Mouse (Mus musculus) heart, postnatal 4 days (tissue): ENCODE data around the gene Erich6b. TPM values are rescaled to one million over a fixed set of nuclear protein-coding genes. Genes with fewer than 3 reads are reported as not detected.

Source experiments
- DNase-seq: peaks from one replicate; pipeline ENCODE4 v3.0.0; 2021
- total RNA-seq, 2 experiments: library from RNA; stranded (reverse); gene quantifications; 2 replicates each; pipeline ENCODE4 v1.2.3; 2021

The Erich6b gene
- total RNA-seq: not detected

GRCm38 (mm10) chr14:75642080-75642479 is at the start of gene Erich6b:
Gene Erich6b (plus strand): TSS chr14:75642259.
- no peak for DNase-seq

DNA sequence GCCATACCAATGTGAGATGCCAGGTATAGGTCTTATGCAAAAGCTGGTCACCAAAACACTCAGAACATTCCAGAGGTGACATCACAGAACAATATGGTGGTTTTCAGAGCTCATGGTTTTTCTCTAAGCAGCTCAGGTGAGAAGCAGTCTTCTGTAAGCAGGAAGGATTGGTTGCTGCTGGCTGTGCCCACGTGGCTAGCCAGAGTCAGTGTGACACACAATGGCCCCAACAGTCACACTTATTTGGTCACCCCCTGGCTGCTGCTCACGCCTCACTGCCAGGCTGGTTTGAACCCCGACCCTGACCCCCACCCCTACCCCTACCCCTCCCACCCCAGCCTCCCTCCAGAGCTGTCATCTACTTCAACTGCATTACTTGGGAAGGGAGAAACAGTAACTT is 49.1 kb upstream of the Erich6b start, which contains the start of gene Spert:
TSS of gene Spert (minus strand) at position 139 of the 400 bp plus-strand sequence.
- no peak for DNase-seq

DNA sequence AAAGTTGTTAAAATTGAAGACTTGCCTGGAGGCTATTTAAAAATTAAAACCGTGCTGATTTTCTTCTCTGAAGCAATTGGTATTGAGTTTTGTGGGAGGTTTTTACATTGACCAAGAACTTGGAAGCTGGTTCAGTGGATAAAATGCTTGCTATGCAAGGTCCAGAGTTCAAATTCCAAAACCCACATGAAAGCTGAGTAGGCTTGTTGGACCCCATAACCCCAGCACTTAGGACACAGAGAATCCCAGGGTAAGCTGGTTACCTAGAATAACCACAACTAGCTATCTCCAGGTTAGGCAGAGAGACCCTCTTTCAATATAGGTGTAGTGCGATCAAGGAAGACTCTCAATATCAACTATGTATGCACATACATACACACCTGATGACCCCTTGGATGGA is 32.9 kb upstream of the Erich6b start:
- no peak for DNase-seq

DNA sequence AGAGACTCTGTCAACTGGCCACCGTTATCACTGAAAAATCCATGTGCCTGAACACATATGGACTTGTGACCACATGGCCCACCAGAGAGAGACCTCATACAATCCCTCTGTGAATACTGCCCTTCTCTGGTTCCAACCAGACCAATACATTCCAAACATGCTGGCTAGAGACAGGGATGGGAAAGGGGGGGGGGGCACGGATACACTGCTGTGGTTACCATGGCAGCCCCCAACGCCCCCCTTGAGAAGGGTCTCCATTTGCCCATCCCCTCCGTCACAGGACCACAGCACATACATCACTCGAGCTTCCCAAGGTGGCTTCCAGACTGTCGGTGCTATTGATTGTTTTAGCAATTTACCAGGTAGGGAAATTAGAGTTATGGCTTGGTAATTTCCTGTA is 25.7 kb upstream of the Erich6b start:
- no peak for DNase-seq

DNA sequence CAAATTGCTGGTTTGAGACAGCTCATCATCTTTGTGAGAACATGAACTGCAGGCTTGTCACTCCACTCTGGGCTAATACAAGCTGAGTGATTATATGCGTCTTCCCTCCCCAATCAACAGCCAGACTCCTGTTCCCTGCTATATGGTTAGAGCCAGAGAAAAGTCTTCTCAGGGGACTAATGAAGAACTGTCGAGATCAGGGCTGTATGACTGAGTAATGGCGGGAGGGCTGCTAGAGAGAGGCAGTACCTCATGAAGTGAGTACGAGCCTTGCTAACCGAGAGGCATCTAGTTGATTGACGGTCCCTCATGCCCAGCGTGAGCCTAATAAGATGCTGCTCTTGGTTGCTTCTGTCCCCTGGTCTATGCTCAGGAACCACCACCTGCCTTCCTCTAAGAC is 19.1 kb upstream of the Erich6b start:
- DNase-seq: no peak

- DNase-seq: no peak
Observed at GRCm38 (mm10) chr14:75628870-75629269, 13.2 kb upstream of the Erich6b start.

DNA sequence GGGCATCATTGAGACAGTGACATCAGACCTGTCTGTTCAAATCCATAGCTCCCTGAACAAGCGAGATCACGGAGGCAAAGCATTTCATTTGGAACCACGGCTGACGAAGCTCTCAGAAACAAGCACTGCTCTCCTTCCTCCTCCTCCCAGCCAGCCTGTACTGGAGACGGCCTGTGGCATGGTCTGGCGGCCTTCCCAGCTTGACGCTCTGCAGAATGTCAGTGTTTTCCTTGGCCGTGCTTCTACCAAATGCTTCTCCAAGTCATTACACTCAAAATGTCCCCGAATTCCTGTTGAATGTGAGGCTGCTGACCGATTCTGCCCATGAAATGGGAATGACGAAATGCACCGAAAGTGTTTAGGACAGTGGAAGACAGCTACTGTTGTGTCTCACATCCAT is 6.7 kb upstream of the Erich6b start:
- peak; percentile 57 for DNase-seq

DNA sequence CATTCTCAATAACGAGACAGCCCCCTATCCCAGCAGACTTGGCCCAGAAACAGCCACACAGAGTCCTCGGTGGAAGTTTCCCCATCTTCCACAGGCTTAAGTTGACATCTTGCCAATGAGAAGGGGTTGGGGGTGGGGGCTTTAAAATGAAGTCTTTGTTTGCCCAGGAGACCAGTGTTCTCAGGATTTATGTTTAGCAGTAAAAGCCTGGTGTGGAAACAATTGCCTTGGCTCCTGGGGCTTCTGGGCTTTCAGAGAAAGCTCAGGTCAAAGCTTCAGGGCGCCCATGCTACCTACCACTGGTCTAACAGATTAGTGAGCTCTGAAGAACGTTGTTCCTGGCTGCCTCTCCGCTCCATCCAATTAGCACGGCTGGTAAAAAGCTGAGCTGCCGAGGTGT is 6.0 kb upstream of the Erich6b start:
- no peak for DNase-seq

- no peak for DNase-seq
Observed at GRCm38 (mm10) chr14:75637641-75638040, 4.4 kb upstream of the Erich6b start.

GRCm38 (mm10) chr14:75640846-75641245 is 1.2 kb upstream of the Erich6b start:
- DNase-seq: peak; percentile 15

DNA sequence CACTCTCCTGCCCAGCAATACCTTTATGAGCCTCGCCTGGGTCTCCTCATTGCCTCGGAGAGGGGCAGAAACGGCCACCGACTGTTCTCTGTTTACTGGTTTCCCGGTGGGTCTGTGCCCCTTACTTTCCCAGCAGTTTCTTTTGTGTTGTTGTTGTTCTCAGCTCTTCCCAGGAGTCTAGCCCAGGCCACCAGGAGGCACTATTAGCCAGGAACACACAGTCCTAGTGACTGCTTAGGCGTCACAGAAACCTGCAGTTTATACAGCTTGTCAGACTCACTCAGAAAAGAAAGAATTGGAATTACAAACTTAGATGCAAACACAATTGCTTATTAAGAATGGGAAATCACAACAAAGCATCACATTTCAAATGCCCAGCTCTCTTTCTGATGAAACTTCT is 690 bp upstream of the Erich6b start:
- DNase-seq: no peak

DNA sequence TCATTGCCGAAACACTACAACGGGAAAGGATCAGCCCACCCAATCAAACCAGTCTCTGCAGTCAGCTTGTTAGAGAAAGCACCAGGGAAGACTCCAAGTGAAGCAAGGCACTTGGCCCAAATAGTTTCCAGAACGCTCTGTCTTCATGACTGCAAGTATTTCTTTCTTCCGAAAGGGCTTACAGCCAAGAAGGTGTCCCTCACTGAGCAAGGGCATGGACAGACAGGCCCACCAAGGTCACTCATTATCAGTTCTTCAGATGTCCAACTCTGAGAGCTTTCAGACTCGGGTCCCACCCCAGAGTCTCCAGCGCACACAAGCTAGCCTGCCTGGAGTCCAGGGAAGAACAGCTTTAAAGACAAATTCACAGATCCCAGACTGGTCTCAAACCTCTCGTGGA is 3.4 kb downstream of the Erich6b start:
- DNase-seq: no peak

- no peak for DNase-seq
Observed at GRCm38 (mm10) chr14:75646060-75646459, 4.0 kb downstream of the Erich6b start.

- DNase-seq: no peak
Observed at GRCm38 (mm10) chr14:75646968-75647829, 5.1 kb downstream of the Erich6b start.

DNA sequence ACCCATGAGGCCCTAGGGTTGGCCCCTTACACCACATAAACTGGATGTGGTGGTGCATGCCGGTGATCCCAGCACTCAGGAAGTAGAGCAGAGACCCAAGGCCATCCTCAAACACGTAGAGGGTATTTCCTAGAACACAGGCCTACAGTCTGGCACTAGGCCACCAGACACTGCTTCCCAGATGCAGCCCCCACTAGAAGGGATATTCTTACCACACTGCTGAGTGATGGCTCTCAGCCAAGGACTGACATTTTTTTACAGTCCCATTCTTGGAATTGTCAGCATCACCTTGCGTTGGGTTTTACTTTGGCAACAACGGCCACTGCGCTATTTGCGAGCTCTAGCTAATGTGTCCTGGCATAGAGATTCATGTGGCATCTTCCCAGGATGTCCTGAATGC is 18.9 kb downstream of the Erich6b start:
- DNase-seq: peak; percentile 9

- no peak for DNase-seq
Observed at GRCm38 (mm10) chr14:75661548-75661947, 19.5 kb downstream of the Erich6b start.

GRCm38 (mm10) chr14:75665430-75666180 is 23.5 kb downstream of the Erich6b start:
- DNase-seq: no peak

GRCm38 (mm10) chr14:75669085-75669645 is 27.1 kb downstream of the Erich6b start:
- no peak for DNase-seq

DNA sequence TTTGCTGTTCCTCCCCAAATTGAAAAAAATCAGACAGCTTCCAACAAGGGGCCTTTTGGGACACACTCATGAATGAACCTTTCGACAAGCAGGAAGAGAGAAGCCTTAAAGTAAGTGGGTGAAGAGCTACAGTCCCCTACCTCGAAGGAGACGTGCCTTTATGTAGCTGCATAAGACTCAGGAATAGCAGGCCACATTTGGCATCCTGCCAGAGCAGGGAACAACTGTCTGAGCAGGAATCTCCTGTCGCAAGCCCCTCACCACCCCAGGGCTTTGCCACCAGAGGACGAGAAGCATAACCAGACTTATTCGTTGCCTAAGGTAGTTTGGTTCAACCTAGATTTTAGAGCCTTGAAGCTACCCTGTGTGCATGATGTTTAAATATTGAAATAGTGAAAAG is 34.3 kb downstream of the Erich6b start:
- DNase-seq: peak; percentile 8

DNA sequence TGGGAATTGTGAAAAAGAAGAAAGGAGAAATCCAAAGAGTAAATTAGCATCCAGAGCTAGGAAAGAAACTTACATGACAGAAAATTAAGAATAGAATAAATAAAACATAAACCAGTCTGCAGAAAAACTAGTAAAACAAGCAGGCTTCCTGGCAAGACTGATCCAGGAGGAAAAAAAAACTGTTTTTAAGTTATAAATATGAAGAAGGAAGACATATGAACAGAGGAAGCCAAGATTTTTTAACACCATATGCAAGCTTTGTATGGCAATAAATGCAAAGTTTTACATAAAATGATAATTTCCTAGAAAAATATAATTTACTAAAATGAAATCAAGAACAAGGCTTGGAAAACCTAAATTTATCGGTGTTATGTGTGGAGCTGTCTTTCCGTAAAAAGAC is 48.4 kb downstream of the Erich6b start:
- DNase-seq: no peak

DNA sequence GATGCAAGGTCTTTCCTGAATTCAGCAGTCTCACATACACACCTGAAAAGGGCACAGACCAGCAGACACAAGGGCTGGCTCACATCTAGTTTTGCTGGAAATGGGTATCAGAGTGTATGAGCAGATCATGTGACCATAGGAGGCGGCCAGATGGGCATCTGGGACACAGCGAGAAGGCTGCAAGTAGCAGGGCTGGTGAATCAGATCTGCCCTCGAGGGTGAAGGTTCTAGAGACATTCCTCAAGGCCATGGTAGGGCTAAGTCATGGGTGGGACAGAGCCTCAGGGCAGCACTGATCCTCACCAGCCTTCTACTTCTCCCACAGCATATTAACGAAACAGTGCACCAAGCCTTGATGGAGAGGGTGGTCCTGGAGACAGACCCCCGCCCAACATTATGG is 54.0 kb downstream of the Erich6b start:
- DNase-seq: no peak

DNA sequence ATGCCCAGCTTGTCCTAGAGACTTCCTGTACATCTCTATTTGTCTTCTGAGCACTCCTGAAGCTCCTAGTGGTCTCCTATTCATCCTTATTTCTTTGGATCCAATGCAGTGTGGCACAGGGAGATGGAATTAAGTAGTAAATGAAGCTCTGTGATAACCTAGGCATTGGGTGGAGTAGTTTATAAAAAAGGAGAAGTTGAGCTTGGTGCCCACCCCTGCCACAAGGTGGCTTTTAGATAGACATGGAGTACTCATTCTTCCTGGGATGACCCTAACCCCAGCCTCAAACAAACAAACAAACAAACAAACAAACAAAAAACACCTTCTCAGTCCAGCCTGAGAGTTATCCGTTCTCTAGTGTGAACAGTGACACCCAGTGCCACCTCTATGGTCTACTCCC is 55.9 kb downstream of the Erich6b start:
- DNase-seq: no peak

GRCm38 (mm10) chr14:75706647-75707046 is 64.6 kb downstream of the Erich6b start:
- no peak for DNase-seq
